Mouse (Mus musculus): ENCODE measurements around the gene Vmn1r220. TPM values are rescaled to one million over a fixed set of nuclear protein-coding genes. Genes with fewer than 3 reads are reported as not detected.

Gene Vmn1r220
- polyA plus RNA-seq, 1 experiment from 2014 or later: not detected

DNA sequence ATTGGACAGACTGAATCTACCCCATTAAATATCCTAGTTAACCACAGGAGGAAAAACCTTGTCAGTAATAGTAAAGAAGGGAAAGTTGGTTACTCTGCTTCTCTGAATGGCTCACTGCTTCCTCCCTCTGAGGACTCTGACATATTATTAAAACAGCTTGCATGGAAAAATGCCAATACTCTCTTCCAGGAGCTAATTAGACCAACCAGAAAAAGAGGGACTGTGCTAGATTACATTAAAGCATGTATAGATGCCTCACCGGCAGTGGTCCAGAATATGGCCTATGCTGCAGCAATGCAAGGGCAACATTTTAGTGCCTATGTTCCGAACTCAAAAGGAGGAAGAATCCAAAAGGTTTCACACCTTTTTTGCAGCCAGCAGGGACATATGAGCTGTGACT is 48.9 kb downstream of the Vmn1r220 start:
- H3K4me3 ChIP-seq (ENCODE audit: low read depth, low read length): no peak overlapping the region
- TF ChIP-seq EP300 (IDR thresholded peaks at IDR 0.05; ENCODE audit: low read depth) (no peak), CTCF (IDR thresholded peaks at IDR 0.05; ENCODE audit: low read depth) (no peak)

DNA sequence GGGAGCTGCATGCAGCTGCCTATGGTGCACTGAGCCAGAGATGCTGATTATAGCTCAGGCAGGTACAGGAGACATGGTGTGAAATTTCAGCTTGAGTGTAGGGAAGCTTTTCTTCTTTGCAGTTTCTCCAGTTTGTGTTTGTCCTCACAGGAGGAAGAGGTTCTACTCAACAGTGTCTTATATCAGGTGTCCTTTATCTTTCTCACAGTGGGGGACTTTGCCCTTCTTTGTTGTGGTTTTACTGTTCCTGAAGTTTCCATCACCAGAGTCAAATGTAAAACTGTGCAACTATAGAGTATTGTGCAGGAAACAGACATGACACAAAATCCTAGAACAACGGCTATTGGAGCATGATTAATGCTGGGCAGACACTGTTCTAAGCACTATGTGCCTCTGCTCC is 54.3 kb downstream of the Vmn1r220 start:
- Histone ChIP-seq H3K9ac (replicated peaks) (no peak overlapping the region), H3K4me1 (ENCODE audit: insufficient read depth) (no peaks in the 10 kb centered on the region), H3K4me3 (ENCODE audit: low read depth, low read length) (no peak overlapping the region), H3K27ac (ENCODE audit: low read depth) (no peak overlapping the region), H3K36me3 (replicated peaks; ENCODE audit: insufficient read depth, low read length) (no peaks in the 10 kb centered on the region), H3K27me3 (ENCODE audit: insufficient read depth, low read length) (no peaks in the 10 kb centered on the region), H3K4me2 (ENCODE audit: low read depth, low read length) (no peak overlapping the region), H3K9me3 (ENCODE audit: low read length) (no peaks in the 10 kb centered on the region)
- ATAC-seq (no peak), DNase-seq (no peak)
- WGBS (ENCODE audit: insufficient replicate concordance): 73% methylated on average over 1 of the region's 1 CpGs
- TF ChIP-seq CTCF (IDR thresholded peaks at IDR 0.05; ENCODE audit: low read depth) (no peak), EP300 (IDR thresholded peaks at IDR 0.05; ENCODE audit: low read depth) (no peak)

More for the DNA sequence above, 48.9 kb downstream of the Vmn1r220 start:
- WGBS (ENCODE audit: insufficient replicate concordance): 81% methylated on average over 2 of the region's 2 CpGs
- DNase-seq: no peak
- Histone ChIP-seq H3K27me3 (ENCODE audit: insufficient read depth, low read length) (no peaks in the 10 kb centered on the region), H3K4me1 (ENCODE audit: insufficient read depth) (no peaks in the 10 kb centered on the region), H3K36me3 (replicated peaks; ENCODE audit: insufficient read depth, low read length) (no peaks in the 10 kb centered on the region), H3K4me2 (ENCODE audit: low read depth, low read length) (no peak overlapping the region), H3K9ac (replicated peaks) (no peak overlapping the region), H3K9me3 (ENCODE audit: low read length) (no peaks in the 10 kb centered on the region), H3K27ac (ENCODE audit: low read depth) (no peak overlapping the region)
- ATAC-seq: no peak

- no peak within 1 kb of the TSS for H3K4me3 ChIP-seq (ENCODE audit: low read depth, low read length)
- ATAC-seq (no peak), DNase-seq (no peak)
- no peaks in the 10 kb centered on the region for H3K9me3 ChIP-seq (ENCODE audit: low read length)
- 68% methylated on average over 3 of the region's 3 CpGs for WGBS (ENCODE audit: insufficient replicate concordance)
- H3K27me3 ChIP-seq (ENCODE audit: insufficient read depth, low read length): no peaks in the 10 kb centered on the region
- no peaks in the 10 kb centered on the region for H3K4me1 ChIP-seq (ENCODE audit: insufficient read depth)
- H3K4me2 ChIP-seq (ENCODE audit: low read depth, low read length): no peak within 1 kb of the TSS
- H3K9ac ChIP-seq (replicated peaks): no peak within 1 kb of the TSS
- no peaks in the 10 kb centered on the region for H3K36me3 ChIP-seq (replicated peaks; ENCODE audit: insufficient read depth, low read length)
- no peak within 1 kb of the TSS for H3K27ac ChIP-seq (ENCODE audit: low read depth)
- TF ChIP-seq CTCF (IDR thresholded peaks at IDR 0.05; ENCODE audit: low read depth): no peak
- no peak for TF ChIP-seq EP300 (IDR thresholded peaks at IDR 0.05; ENCODE audit: low read depth)
Measured at GRCm38 (mm10) chr13:23133099-23133498, 54.7 kb downstream of the Vmn1r220 start, which contains the start of gene Vmn1r218. Gene Vmn1r218, plus strand, starts transcription at chr13:23133155.

Other genes with a start within 250 kb of the Vmn1r220 start
- gene Vmn1r213, start 180.3 kb downstream of the Vmn1r220 start, polyA plus RNA-seq (2015; fragmentation: Nextera tagmentation; extraction: Ambion mirVana): not detected in 2 replicates
- gene Vmn1r214, start 157.6 kb downstream of the Vmn1r220 start, polyA plus RNA-seq (2015; fragmentation: Nextera tagmentation; extraction: Ambion mirVana): not detected in 2 replicates
- gene Vmn1r215, start 120.0 kb downstream of the Vmn1r220 start, polyA plus RNA-seq (2015; fragmentation: Nextera tagmentation; extraction: Ambion mirVana): not detected in 2 replicates
- gene Vmn1r217, start 69.7 kb downstream of the Vmn1r220 start, polyA plus RNA-seq (2015; fragmentation: Nextera tagmentation; extraction: Ambion mirVana): not detected in 2 replicates
- not detected in 2 replicates for gene Vmn1r218, start 54.8 kb downstream of the Vmn1r220 start, polyA plus RNA-seq (2015; fragmentation: Nextera tagmentation; extraction: Ambion mirVana)
- not detected in 2 replicates for gene Vmn1r219, start 28.7 kb downstream of the Vmn1r220 start, polyA plus RNA-seq (2015; fragmentation: Nextera tagmentation; extraction: Ambion mirVana)
- gene Vmn1r221, start 26.2 kb upstream of the Vmn1r220 start, polyA plus RNA-seq (2015; fragmentation: Nextera tagmentation; extraction: Ambion mirVana): not detected in 2 replicates
- gene Vmn1r222, start 48.0 kb upstream of the Vmn1r220 start, polyA plus RNA-seq (2015; fragmentation: Nextera tagmentation; extraction: Ambion mirVana): not detected in 2 replicates
- not detected in 2 replicates for gene Vmn1r223, start 59.2 kb upstream of the Vmn1r220 start, polyA plus RNA-seq (2015; fragmentation: Nextera tagmentation; extraction: Ambion mirVana)
- 7.4 and 9.5 TPM in 2 replicates for gene Zfp322a, start 181.2 kb upstream of the Vmn1r220 start, polyA plus RNA-seq (2015; fragmentation: Nextera tagmentation; extraction: Ambion mirVana)
- gene Abt1, start 235.9 kb upstream of the Vmn1r220 start, polyA plus RNA-seq (2015; fragmentation: Nextera tagmentation; extraction: Ambion mirVana): 4.3 and 4.8 TPM in 2 replicates

Data from liver, postnatal 0 days (tissue).